Comparison of ENCODE assay signal across 26 mouse cellular contexts in genomic region chr1:39116319-39116718, GRCm38 (mm10).
"Had no signal": no experiment of that assay in that cellular context is flagged by ENCODE, and none has a peak within 500 bp of the region (broad histone marks: within the 10 kb centered on the region; RNA-seq: fewer than 3 reads in every experiment).

No protein-coding gene starts in this region.

- H3K27ac ChIP-seq: gastrocnemius, adult 2 months; heart, embryonic 10.5 days; hindbrain, embryonic 10.5 days; hindbrain, embryonic 12.5 days; hindbrain, embryonic 14.5 days; intestine, embryonic 15.5 days; layer of hippocampus, adult 2 months; left cerebral cortex, adult 2 months; limb, embryonic 10.5 days; limb, embryonic 12.5 days had no signal

- ATAC-seq: hindbrain, embryonic 16.5 days; inflammation-experienced regulatory T-cells, adult 6 months; intestine, embryonic 15.5 days; intestine, postnatal 0 days had no signal

- H3K36me3 ChIP-seq: heart, embryonic 10.5 days; heart, embryonic 12.5 days; hindbrain, embryonic 10.5 days; hindbrain, embryonic 12.5 days; intestine, embryonic 15.5 days; limb, embryonic 10.5 days; limb, embryonic 12.5 days had no signal

- H3K9ac ChIP-seq: heart, embryonic 12.5 days; hindbrain, embryonic 12.5 days; hindbrain, embryonic 14.5 days; intestine, embryonic 15.5 days; limb, embryonic 12.5 days had no signal

- H3K27me3 ChIP-seq: heart, embryonic 12.5 days; hindbrain, embryonic 12.5 days; intestine, embryonic 15.5 days; limb, embryonic 12.5 days had no signal

- H3K4me2 ChIP-seq: heart, embryonic 12.5 days; hindbrain, embryonic 12.5 days; hindbrain, embryonic 14.5 days; intestine, embryonic 15.5 days; limb, embryonic 12.5 days; liver, embryonic 11.5 days had no signal

- H3K9me3 ChIP-seq: heart, embryonic 10.5 days; heart, embryonic 12.5 days; hindbrain, embryonic 10.5 days; hindbrain, embryonic 12.5 days; intestine, embryonic 15.5 days; limb, embryonic 10.5 days had no signal

- DNase-seq: gastrocnemius, adult 2 months; gastrocnemius, postnatal 10 days; gastrocnemius, postnatal 25 days; heart, adult 11 months; heart, postnatal 10 days; heart, postnatal 4 days; kidney, adult 18-20 months; kidney, adult 8-10 months; kidney, postnatal 10 days; kidney, postnatal 25 days; kidney, postnatal 4 days; liver had no signal

- H3K4me3 ChIP-seq: gastrocnemius, adult 2 months; heart, embryonic 10.5 days; heart, embryonic 12.5 days; hindbrain, embryonic 10.5 days; hindbrain, embryonic 12.5 days; intestine, embryonic 15.5 days; layer of hippocampus, adult 2 months; left cerebral cortex, adult 2 months; limb, embryonic 10.5 days; limb, embryonic 12.5 days had no signal

- H3K4me1 ChIP-seq: heart, embryonic 10.5 days; heart, embryonic 12.5 days; hindbrain, embryonic 10.5 days; hindbrain, embryonic 12.5 days; intestine, embryonic 15.5 days; limb, embryonic 10.5 days; limb, embryonic 12.5 days had no signal
